Mouse (Mus musculus): ENCODE measurements at regions not wholly inside any gene's neighbourhood (a gene's known extent, or its start where the extent isn't known, plus 50 kb on each side); places are given as distances from the start of the nearest gene placed in this dataset.

GRCm38 (mm10) chr8:7721880-7722279, 939.2 kb downstream of the Efnb2 start:
- H3K79me2 ChIP-seq (ENCODE audit: control insufficient read depth, insufficient read depth) = no peaks in the 10 kb centered on the region
- H3ac ChIP-seq (ENCODE audit: control insufficient read depth, insufficient read length, low read depth) = no peak overlapping the region
- H3K36me3 ChIP-seq (ENCODE audit: control insufficient read depth, insufficient read depth) = no peaks in the 10 kb centered on the region
- TF ChIP-seq USF1 (IDR thresholded peaks at IDR 0.05; ENCODE audit: low read depth) = no peak
- no peaks in the 10 kb centered on the region for H3K27me3 ChIP-seq (ENCODE audit: control insufficient read depth, insufficient read depth, insufficient read length)
- no peaks in the 10 kb centered on the region for H3K79me3 ChIP-seq (ENCODE audit: low read depth)
- H3K4me3 ChIP-seq (ENCODE audit: insufficient read depth, poor library complexity, severe bottlenecking) = no peak overlapping the region

- TF ChIP-seq CEBPB (IDR thresholded peaks at IDR 0.05; ENCODE audit: low read depth) (no peak), MYOD1 (IDR thresholded peaks at IDR 0.05; ENCODE audit: control insufficient read depth, insufficient read length, low read depth) (no peak), MYOG (IDR thresholded peaks at IDR 0.05; ENCODE audit: control insufficient read depth, extremely low read depth, insufficient read length) (no peak), FOSL1 (IDR thresholded peaks at IDR 0.05; ENCODE audit: insufficient read depth, low read length, poor library complexity, severe bottlenecking) (no peak), CTCF (IDR thresholded peaks at IDR 0.05; ENCODE audit: control insufficient read depth, insufficient read depth, insufficient read length) (no peak), MAX (IDR thresholded peaks at IDR 0.05) (no peak), USF1 (IDR thresholded peaks at IDR 0.05; ENCODE audit: low read depth) (no peak)
- no peaks in the 10 kb centered on the region for H3K27me3 ChIP-seq (ENCODE audit: control insufficient read depth, insufficient read depth, insufficient read length)
- H3ac ChIP-seq (ENCODE audit: control insufficient read depth, insufficient read length, low read depth) = no peak overlapping the region
- no peaks in the 10 kb centered on the region for H3K36me3 ChIP-seq (ENCODE audit: control insufficient read depth, insufficient read depth)
- no peaks in the 10 kb centered on the region for H3K79me2 ChIP-seq (ENCODE audit: control insufficient read depth, insufficient read depth)
- H3K79me3 ChIP-seq (ENCODE audit: low read depth) = no peaks in the 10 kb centered on the region
- H3K4me3 ChIP-seq (ENCODE audit: insufficient read depth, poor library complexity, severe bottlenecking) = no peak overlapping the region
These were observed 941.9 kb downstream of the Efnb2 start for GRCm38 (mm10) chr8:7718898-7719696.

GRCm38 (mm10) chr8:7710764-7711163, 950.3 kb downstream of the Efnb2 start:
- no peaks in the 10 kb centered on the region for H3K36me3 ChIP-seq (ENCODE audit: control insufficient read depth, insufficient read depth)
- no peak overlapping the region for H3ac ChIP-seq (ENCODE audit: control insufficient read depth, insufficient read length, low read depth)
- no peaks in the 10 kb centered on the region for H3K79me3 ChIP-seq (ENCODE audit: low read depth)
- no peak for TF ChIP-seq MYOG (IDR thresholded peaks at IDR 0.05; ENCODE audit: control insufficient read depth, extremely low read depth, insufficient read length)
- TF ChIP-seq FOSL1 (IDR thresholded peaks at IDR 0.05; ENCODE audit: insufficient read depth, low read length, poor library complexity, severe bottlenecking) = no peak
- TF ChIP-seq USF1 (IDR thresholded peaks at IDR 0.05; ENCODE audit: low read depth) = no peak
- no peak for TF ChIP-seq CTCF (IDR thresholded peaks at IDR 0.05; ENCODE audit: control insufficient read depth, insufficient read depth, insufficient read length)
- no peak for TF ChIP-seq MYOD1 (IDR thresholded peaks at IDR 0.05; ENCODE audit: control insufficient read depth, insufficient read length, low read depth)
- TF ChIP-seq CEBPB (IDR thresholded peaks at IDR 0.05; ENCODE audit: low read depth) = no peak
- no peak for TF ChIP-seq MAX (IDR thresholded peaks at IDR 0.05)
- no peak overlapping the region for H3K4me3 ChIP-seq (ENCODE audit: insufficient read depth, poor library complexity, severe bottlenecking)
- H3K27me3 ChIP-seq (ENCODE audit: control insufficient read depth, insufficient read depth, insufficient read length) = no peaks in the 10 kb centered on the region
- no peaks in the 10 kb centered on the region for H3K79me2 ChIP-seq (ENCODE audit: control insufficient read depth, insufficient read depth)

- H3K79me3 ChIP-seq (ENCODE audit: low read depth) = no peaks in the 10 kb centered on the region
- TF ChIP-seq FOSL1 (IDR thresholded peaks at IDR 0.05; ENCODE audit: insufficient read depth, low read length, poor library complexity, severe bottlenecking) = no peak
- TF ChIP-seq MAX (IDR thresholded peaks at IDR 0.05) = no peak
- no peak for TF ChIP-seq MYOG (IDR thresholded peaks at IDR 0.05; ENCODE audit: control insufficient read depth, extremely low read depth, insufficient read length)
- no peak for TF ChIP-seq CEBPB (IDR thresholded peaks at IDR 0.05; ENCODE audit: low read depth)
- TF ChIP-seq MYOD1 (IDR thresholded peaks at IDR 0.05; ENCODE audit: control insufficient read depth, insufficient read length, low read depth) = no peak
- no peaks in the 10 kb centered on the region for H3K79me2 ChIP-seq (ENCODE audit: control insufficient read depth, insufficient read depth)
- H3ac ChIP-seq (ENCODE audit: control insufficient read depth, insufficient read length, low read depth) = no peak overlapping the region
- no peaks in the 10 kb centered on the region for H3K27me3 ChIP-seq (ENCODE audit: control insufficient read depth, insufficient read depth, insufficient read length)
- H3K4me3 ChIP-seq (ENCODE audit: insufficient read depth, poor library complexity, severe bottlenecking) = no peak overlapping the region
- no peaks in the 10 kb centered on the region for H3K36me3 ChIP-seq (ENCODE audit: control insufficient read depth, insufficient read depth)
These were observed 951.6 kb downstream of the Efnb2 start for GRCm38 (mm10) chr8:7709406-7709805.

GRCm38 (mm10) chr8:7691355-7691996, 969.6 kb downstream of the Efnb2 start:
- Histone ChIP-seq H3K4me3 (ENCODE audit: insufficient read depth, poor library complexity, severe bottlenecking) (no peak overlapping the region), H3ac (ENCODE audit: control insufficient read depth, insufficient read length, low read depth) (no peak overlapping the region), H3K79me3 (ENCODE audit: low read depth) (no peaks in the 10 kb centered on the region), H3K79me2 (ENCODE audit: control insufficient read depth, insufficient read depth) (no peaks in the 10 kb centered on the region), H3K36me3 (ENCODE audit: control insufficient read depth, insufficient read depth) (no peaks in the 10 kb centered on the region), H3K27me3 (ENCODE audit: control insufficient read depth, insufficient read depth, insufficient read length) (no peaks in the 10 kb centered on the region)
- TF ChIP-seq MYOG (IDR thresholded peaks at IDR 0.05; ENCODE audit: control insufficient read depth, extremely low read depth, insufficient read length) = no peak

GRCm38 (mm10) chr8:7653804-7654203, 1007.2 kb downstream of the Efnb2 start:
- H3K27me3 ChIP-seq (ENCODE audit: control insufficient read depth, insufficient read depth, insufficient read length) = no peaks in the 10 kb centered on the region
- no peaks in the 10 kb centered on the region for H3K79me2 ChIP-seq (ENCODE audit: control insufficient read depth, insufficient read depth)
- no peak overlapping the region for H3K4me3 ChIP-seq (ENCODE audit: insufficient read depth, poor library complexity, severe bottlenecking)

More at GRCm38 (mm10) chr8:7653804-7654203, 1007.2 kb downstream of the Efnb2 start:
- H3ac ChIP-seq (ENCODE audit: control insufficient read depth, insufficient read length, low read depth) = no peak overlapping the region
- no peaks in the 10 kb centered on the region for H3K36me3 ChIP-seq (ENCODE audit: control insufficient read depth, insufficient read depth)
- no peaks in the 10 kb centered on the region for H3K79me3 ChIP-seq (ENCODE audit: low read depth)
- TF ChIP-seq MAX (IDR thresholded peaks at IDR 0.05) (no peak), FOSL1 (IDR thresholded peaks at IDR 0.05; ENCODE audit: insufficient read depth, low read length, poor library complexity, severe bottlenecking) (no peak), MYOD1 (IDR thresholded peaks at IDR 0.05; ENCODE audit: control insufficient read depth, insufficient read length, low read depth) (no peak), USF1 (IDR thresholded peaks at IDR 0.05; ENCODE audit: low read depth) (no peak), CEBPB (IDR thresholded peaks at IDR 0.05; ENCODE audit: low read depth) (no peak), MYOG (IDR thresholded peaks at IDR 0.05; ENCODE audit: control insufficient read depth, extremely low read depth, insufficient read length) (no peak), CTCF (IDR thresholded peaks at IDR 0.05; ENCODE audit: control insufficient read depth, insufficient read depth, insufficient read length) (no peak)

Measured in C2C12 (cell line).